Mouse (Mus musculus): ENCODE results near the gene Gpc6.

Gpc6 gene

GRCm38 (mm10) chr14:117599758-117600157 lies 674.6 kb downstream of the Gpc6 start:
- DNase-seq (ENCODE audit: extremely low read depth, low read depth): no peak

DNA sequence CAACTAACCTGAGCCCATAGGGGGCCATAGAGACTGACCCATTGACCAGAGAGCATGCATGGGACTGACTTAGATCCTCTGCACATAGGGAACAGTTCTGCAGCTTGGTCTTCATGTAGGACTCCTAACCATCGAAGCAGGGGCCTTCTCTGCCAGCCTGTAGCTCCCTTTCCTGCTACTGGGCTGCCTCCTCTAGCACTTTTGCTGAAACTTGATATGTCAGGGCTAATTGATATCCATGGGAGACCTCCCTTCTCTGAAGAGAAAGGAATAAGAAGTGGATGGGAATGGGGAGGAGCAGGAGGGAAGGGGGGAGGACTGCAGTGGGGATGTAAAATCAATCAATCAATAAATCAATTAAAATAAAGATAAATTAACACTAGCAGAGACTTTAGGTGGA lies 678.7 kb downstream of the Gpc6 start:
- DNase-seq (ENCODE audit: extremely low read depth, low read depth): no peak

DNA sequence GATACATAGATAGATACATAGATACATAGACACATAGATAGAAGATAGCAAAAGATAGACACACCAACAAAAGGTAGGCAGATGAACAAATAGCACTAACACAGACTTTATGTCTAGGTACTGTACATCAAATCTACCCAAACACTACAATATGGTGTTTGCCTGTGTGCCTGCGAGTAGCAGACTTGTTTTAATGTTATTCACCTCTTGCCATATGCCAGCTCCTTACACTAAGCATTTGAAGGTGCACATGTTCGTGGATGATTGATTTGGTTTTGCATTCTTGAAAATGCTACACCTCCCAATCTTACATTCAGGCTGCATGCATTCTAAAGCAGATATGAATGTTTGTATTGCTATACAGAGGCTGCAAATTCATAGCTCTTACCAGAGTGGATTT lies 680.6 kb downstream of the Gpc6 start:
- DNase-seq (ENCODE audit: extremely low read depth, low read depth): no peak

- DNase-seq (ENCODE audit: extremely low read depth, low read depth): no peak
These were observed 686.0 kb downstream of the Gpc6 start for GRCm38 (mm10) chr14:117611113-117611512.

GRCm38 (mm10) chr14:117625100-117625710 lies 700.1 kb downstream of the Gpc6 start:
- DNase-seq (ENCODE audit: extremely low read depth, low read depth): peak; percentile 52

DNA sequence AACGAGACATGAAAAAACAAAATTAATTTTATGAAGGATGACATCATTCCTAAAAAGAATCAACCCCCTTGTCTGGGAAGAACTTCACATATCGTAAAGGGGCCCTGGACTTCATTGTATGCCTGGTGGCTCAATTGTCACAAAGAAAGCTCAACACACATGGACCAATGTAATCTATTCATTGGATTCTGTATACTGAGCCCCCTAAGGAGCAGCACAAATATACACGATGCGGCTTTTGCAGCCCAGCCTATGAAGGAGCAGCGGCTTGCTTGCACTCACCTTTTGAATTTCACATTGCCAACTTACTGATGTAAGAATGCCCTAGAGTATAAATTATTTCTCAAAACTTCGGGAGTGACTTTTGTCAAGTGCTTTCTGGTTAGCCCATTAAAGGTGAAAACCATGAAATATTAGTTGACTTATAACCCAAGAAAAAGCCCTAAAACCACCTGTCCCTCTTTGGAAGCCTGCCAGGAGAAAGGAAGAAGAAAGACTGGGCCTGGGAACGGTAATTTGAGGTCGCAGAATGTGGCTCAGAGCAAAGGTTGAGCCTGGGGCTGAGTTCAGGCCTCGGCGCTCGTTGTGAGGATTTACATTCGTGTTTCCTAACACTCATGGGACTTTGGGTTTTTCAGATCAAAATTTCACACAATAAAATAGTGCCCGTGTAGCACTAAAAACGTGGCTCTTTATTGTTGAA lies 709.3 kb downstream of the Gpc6 start:
- no peak for DNase-seq (ENCODE audit: extremely low read depth, low read depth)

DNA sequence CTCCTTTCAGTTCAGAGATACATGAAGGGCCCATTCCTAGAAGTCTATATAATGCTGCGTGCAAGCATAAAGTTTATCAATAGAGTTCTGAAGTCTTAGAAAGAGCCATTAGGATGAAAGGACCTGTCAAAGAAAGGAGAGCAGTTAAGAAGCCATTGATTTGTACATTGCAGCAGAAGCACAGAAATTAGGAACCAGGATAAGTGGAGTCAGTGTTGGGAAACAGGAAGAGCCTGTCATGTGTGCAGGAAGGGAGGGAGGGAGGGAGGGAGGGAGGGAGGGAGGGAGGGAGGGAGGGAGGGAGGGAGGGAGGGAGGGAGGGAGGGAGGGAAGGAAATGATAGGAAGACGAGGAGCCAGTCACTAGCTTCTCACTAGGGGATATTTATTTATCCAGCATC lies 716.7 kb downstream of the Gpc6 start:
- DNase-seq (ENCODE audit: extremely low read depth, low read depth): no peak

DNA sequence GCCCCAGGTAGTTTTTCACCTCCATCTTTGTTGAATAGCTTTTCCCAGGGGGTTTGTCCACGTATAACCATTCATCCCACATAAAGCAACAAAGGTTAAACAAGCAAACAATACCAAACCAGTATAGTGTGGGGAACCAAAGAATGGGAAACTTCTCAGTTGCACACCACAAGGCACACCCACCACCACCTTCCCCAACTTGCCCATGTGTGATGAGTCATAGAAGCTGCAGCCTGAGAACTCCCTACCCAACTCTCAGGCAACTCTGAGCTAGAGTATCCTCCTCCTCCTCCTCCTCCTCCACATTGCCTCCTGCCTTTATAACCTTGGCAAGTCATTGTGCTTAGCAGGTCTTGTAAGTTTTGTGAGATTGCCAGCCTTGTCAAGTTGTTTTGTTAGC lies 718.0 kb downstream of the Gpc6 start:
- no peak for DNase-seq (ENCODE audit: extremely low read depth, low read depth)

- DNase-seq (ENCODE audit: extremely low read depth, low read depth): no peak
These were observed 723.3 kb downstream of the Gpc6 start for GRCm38 (mm10) chr14:117648199-117648960.

- no peak for DNase-seq (ENCODE audit: extremely low read depth, low read depth)
These were observed 725.0 kb downstream of the Gpc6 start for GRCm38 (mm10) chr14:117650141-117650540.

DNA sequence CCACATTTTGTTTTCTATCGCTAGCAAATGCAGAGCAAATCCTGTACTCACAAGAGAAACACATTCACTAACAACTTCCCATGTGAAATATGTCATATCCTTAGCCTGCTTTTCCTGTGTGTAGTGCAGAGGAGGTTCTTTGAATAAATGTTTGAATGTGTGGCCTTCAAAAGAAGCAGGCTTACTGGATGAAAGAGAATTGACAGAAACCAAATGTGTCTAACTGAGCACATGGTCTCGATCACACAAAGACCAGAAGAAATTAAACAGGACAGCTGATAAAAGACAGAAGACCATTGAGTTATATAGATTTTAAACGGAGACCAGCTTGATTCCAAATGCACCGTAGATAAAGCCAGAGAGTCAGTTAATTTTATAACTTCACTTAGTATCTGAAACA lies 726.2 kb downstream of the Gpc6 start:
- DNase-seq (ENCODE audit: extremely low read depth, low read depth): no peak

DNA sequence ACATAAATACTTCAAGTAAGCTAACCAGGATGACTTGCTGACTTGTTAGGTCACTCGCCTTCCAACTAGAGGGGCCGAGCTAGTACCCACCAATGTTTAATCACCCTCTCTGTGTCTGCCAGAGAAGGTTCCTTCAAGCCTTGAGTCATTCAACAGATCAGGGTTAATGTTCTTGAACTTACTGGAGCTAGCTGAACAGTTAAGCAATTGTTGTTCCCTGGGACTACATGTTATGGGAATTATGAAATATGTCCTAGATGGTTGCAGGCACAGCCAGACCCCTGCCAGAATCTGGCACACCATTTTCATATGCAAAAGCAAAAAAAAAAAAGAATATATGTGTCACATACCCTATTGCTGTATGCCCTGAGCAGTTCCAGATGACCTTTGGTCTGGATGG lies 726.8 kb downstream of the Gpc6 start:
- DNase-seq (ENCODE audit: extremely low read depth, low read depth): no peak

DNA sequence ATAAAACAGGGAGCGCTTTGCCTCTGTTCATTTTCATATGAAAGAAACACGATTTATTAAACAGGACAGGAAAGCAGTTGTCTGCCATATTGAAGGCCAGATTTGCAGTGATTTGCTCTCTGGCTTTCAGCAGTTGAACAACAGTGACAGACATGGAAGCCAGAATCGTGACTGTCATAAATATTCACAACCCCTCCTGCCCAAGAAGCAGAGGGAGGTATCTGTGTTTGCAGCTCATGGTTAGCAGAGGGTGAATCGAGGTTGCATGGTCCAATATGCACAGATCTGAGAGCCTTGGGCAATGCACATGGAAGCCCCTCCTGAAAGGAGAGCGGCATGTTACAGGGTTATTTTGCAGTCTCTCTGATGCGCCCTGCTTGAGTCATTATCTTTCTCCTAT lies 730.3 kb downstream of the Gpc6 start:
- DNase-seq (ENCODE audit: extremely low read depth, low read depth): no peak

DNA sequence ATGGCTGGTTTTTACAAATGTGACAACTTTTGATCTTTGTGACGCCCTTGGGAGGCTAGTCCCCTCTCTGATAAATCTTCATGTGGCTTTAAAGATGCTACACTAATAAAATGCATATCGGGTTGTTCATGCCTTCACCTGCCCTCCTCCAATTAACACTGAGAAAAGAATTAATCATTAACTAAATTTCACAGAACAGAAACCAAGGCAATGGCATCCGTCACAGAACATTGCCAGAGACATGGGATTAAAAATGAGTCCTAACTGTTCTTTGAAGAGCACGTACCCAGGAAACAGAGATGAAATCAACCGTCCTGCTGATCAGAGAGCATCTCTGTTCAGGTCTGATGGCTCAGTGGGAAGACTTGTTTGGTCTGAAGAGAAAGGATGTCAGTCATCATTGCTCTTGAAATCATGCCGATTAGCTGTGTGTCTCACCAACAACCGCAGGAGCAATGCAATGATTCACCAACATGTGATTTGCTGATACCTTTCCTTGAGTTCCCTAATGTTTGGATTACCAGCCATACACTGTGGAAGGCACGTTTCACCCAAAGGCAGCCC lies 734.2 kb downstream of the Gpc6 start:
- no peak for DNase-seq (ENCODE audit: extremely low read depth, low read depth)

- no peak for DNase-seq (ENCODE audit: extremely low read depth, low read depth)
These were observed 737.1 kb downstream of the Gpc6 start for GRCm38 (mm10) chr14:117662261-117662660.

- DNase-seq (ENCODE audit: extremely low read depth, low read depth): no peak
These were observed 739.7 kb downstream of the Gpc6 start for GRCm38 (mm10) chr14:117664796-117665195.

GRCm38 (mm10) chr14:117666126-117666525 lies 741.0 kb downstream of the Gpc6 start:
- DNase-seq (ENCODE audit: extremely low read depth, low read depth): no peak

DNA sequence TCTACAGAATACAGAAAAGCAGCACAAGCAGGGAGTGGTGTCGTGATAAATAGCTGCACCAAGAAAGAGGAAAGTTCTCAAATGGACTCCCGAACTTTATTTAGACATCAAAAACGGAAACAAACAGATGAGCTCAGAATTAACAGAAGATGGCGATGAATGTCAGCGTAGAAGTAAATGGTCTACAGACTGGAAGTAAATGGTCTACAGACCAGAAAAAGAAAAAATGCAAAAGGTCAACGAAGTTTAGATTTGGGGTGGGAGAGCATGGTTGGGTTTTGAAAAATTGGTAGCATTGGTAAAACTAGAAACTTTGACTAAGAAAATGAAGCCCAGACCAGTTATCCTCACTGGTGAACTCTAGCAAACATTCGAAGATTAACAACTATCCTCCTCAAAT lies 748.4 kb downstream of the Gpc6 start:
- DNase-seq (ENCODE audit: extremely low read depth, low read depth): no peak

DNA sequence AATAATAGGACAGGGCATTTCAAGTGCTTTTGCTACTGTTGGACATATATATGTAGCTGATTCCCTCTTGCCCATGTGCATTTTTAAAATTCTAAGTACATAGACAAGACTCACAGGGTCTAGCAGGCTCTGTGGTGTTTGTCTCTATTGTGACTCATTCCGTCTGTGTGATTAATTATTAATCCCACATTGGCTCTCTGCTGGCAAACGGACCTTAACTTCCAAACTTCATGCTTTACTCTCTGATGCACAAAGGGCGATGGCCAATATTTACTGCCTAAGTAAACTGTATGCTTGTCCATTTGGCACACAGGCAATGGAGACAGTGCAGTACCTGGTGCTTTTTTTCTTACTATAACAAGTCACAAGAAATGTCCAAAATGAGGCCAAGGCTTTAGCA lies 749.4 kb downstream of the Gpc6 start:
- no peak for DNase-seq (ENCODE audit: extremely low read depth, low read depth)

DNA sequence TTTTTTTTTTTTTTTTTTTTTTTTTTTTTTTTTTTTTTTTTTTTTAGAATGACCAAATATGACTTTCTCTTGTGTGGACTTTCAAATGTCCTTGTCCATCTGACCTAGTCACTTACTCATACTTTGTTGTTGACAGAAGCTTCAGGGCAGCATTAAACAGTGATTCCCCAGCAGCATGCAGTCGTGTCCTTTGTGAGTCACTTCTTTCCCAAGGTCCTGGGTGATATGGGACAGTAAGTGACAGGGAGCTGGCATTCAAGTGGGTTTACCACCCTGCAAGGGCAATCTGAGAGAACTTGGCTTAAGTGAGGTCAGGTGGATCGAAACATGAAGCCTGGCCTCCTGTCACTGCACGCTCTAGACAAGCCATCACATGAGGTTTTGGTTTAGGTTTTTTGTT lies 754.8 kb downstream of the Gpc6 start:
- DNase-seq (ENCODE audit: extremely low read depth, low read depth): no peak

- DNase-seq (ENCODE audit: extremely low read depth, low read depth): no peak
These were observed 756.3 kb downstream of the Gpc6 start for GRCm38 (mm10) chr14:117681321-117681921.

- DNase-seq (ENCODE audit: extremely low read depth, low read depth): no peak
These were observed 758.0 kb downstream of the Gpc6 start for GRCm38 (mm10) chr14:117683149-117683548.

All from MEL-GATA-1-ER (cell line).